Mouse (Mus musculus) retina, adult 2 months (tissue): ENCODE measurements around the gene C1qtnf1.
A peak's percentile ranks its signal among the peaks of the same experiment; 100 is the strongest.

ENCODE experiments used
- DNase-seq: peaks from one replicate; pipeline ENCODE4 v3.0.0-alpha.2; 2012; ENCODE audit warnings: low read depth, low spot score

C1qtnf1 gene

GRCm38 (mm10) chr11:118473842-118474500 lies 46.0 kb downstream of the C1qtnf1 start:
- DNase-seq = no peak

- DNase-seq = no peak
Observed at GRCm38 (mm10) chr11:118475496-118476083, 47.6 kb downstream of the C1qtnf1 start.

GRCm38 (mm10) chr11:118476396-118477373 lies 48.7 kb downstream of the C1qtnf1 start, which contains the start of gene Engase:
TSS of gene Engase (plus strand) at chr11:118476829.
- peak; percentile 80 for DNase-seq

- no peak for DNase-seq
Observed at GRCm38 (mm10) chr11:118479776-118480175, 51.8 kb downstream of the C1qtnf1 start.

- no peak for DNase-seq
Observed at GRCm38 (mm10) chr11:118481231-118481630, 53.2 kb downstream of the C1qtnf1 start.

GRCm38 (mm10) chr11:118481751-118482150 lies 53.7 kb downstream of the C1qtnf1 start:
- DNase-seq = no peak

GRCm38 (mm10) chr11:118484169-118484568 lies 56.2 kb downstream of the C1qtnf1 start:
- DNase-seq = no peak

- DNase-seq = no peak
Observed at GRCm38 (mm10) chr11:118485338-118485737, 57.3 kb downstream of the C1qtnf1 start.

GRCm38 (mm10) chr11:118485780-118486179 lies 57.8 kb downstream of the C1qtnf1 start:
- no peak for DNase-seq

- no peak for DNase-seq
Observed at GRCm38 (mm10) chr11:118486281-118486680, 58.3 kb downstream of the C1qtnf1 start.

- DNase-seq = no peak
Observed at GRCm38 (mm10) chr11:118486881-118487772, 59.1 kb downstream of the C1qtnf1 start.

- DNase-seq = no peak
Observed at GRCm38 (mm10) chr11:118488191-118488906, 60.3 kb downstream of the C1qtnf1 start.

GRCm38 (mm10) chr11:118488907-118489270 lies 60.9 kb downstream of the C1qtnf1 start:
- no peak for DNase-seq

GRCm38 (mm10) chr11:118490566-118491218 lies 62.7 kb downstream of the C1qtnf1 start:
- no peak for DNase-seq

- DNase-seq = no peak
Observed at GRCm38 (mm10) chr11:118491230-118491629, 63.2 kb downstream of the C1qtnf1 start.

GRCm38 (mm10) chr11:118493458-118493857 lies 65.5 kb downstream of the C1qtnf1 start:
- no peak for DNase-seq

- no peak for DNase-seq
Observed at GRCm38 (mm10) chr11:118494001-118494737, 66.2 kb downstream of the C1qtnf1 start.

GRCm38 (mm10) chr11:118495065-118495464 lies 67.1 kb downstream of the C1qtnf1 start:
- no peak for DNase-seq

GRCm38 (mm10) chr11:118496066-118496689 lies 68.2 kb downstream of the C1qtnf1 start:
- no peak for DNase-seq
